Mouse (Mus musculus) neural tube, embryonic 14.5 days (tissue): ENCODE results near the gene Polr2l. TPM values are rescaled to one million over a fixed set of nuclear protein-coding genes. Genes with fewer than 3 reads are reported as not detected.

Experiments used
- ATAC-seq: fragments of 200-750 bp; cut with Nextera tagmentation; 2 replicates; pipeline ENCODE4 v1.8.0; 2017; ENCODE audit warnings: low read depth, mild to moderate bottlenecking, moderate TSS enrichment, moderate library complexity
- H3K27ac ChIP-seq: fragments of 300-500 bp; sonication (generic); 2 replicates; pipeline ENCODE4 v1.5.1; 2014; ENCODE audit warnings: low read depth, mild to moderate bottlenecking, control low read depth, low read length, moderate library complexity, mixed read lengths
- H3K27me3 ChIP-seq: fragments of 300-500 bp; sonication (generic); 2 replicates; pipeline ENCODE4 v1.6.1; 2014; ENCODE audit warnings: low read length; ENCODE audit not compliant: control insufficient read depth, insufficient read depth
- H3K36me3 ChIP-seq: fragments of 300-500 bp; sonication (generic); 2 replicates; pipeline ENCODE4 v1.6.1; 2014; ENCODE audit warnings: low read length, mixed read lengths; ENCODE audit not compliant: control insufficient read depth, insufficient read depth
- H3K4me1 ChIP-seq: fragments of 300-500 bp; sonication (generic); 2 replicates; pipeline ENCODE4 v1.6.1; 2014; ENCODE audit warnings: low read length; ENCODE audit not compliant: control insufficient read depth, insufficient read depth
- H3K4me2 ChIP-seq: fragments of 300-500 bp; sonication (generic); 2 replicates; pipeline ENCODE4 v1.6.1; 2014; ENCODE audit warnings: mild to moderate bottlenecking, low read depth, low read length, control low read depth
- H3K4me3 ChIP-seq: fragments of 300-500 bp; sonication (generic); 2 replicates; pipeline ENCODE4 v1.5.1; 2014; ENCODE audit warnings: low read depth, low read length, control low read depth, mixed read lengths
- H3K9ac ChIP-seq: fragments of 300-500 bp; sonication (generic); replicated peaks from 2 replicates; pipeline ENCODE4 v1.6.1; 2014; ENCODE audit warnings: low read depth, mild to moderate bottlenecking, control low read depth, low read length, mixed read lengths
- H3K9me3 ChIP-seq: fragments of 300-500 bp; sonication (generic); 2 replicates; pipeline ENCODE4 v1.6.1; 2016; ENCODE audit warnings: low read length; ENCODE audit not compliant: control insufficient read depth
- WGBS: fragments of 180-500 bp; shearing (Covaris S2); extraction: QIAGEN DNeasy Blood & Tissue Kit; methylation state at CpG from one replicate; pipeline ENCODE4 v1.1.7; 2014; 5-methylcytosine and 5-hydroxymethylcytosine counted together
- polyA plus RNA-seq: library from polyadenylated mRNA; unstranded; fragments of >200 nt; fragmentation: Nextera tagmentation; extraction: Ambion mirVana; gene quantifications from 2 replicates; pipeline ENCODE4 v1.2.1, GENCODE M21; 2014

Polr2l gene
- polyA plus RNA-seq, 1 experiment from 2014 or later, result 87.3 TPM

DNA sequence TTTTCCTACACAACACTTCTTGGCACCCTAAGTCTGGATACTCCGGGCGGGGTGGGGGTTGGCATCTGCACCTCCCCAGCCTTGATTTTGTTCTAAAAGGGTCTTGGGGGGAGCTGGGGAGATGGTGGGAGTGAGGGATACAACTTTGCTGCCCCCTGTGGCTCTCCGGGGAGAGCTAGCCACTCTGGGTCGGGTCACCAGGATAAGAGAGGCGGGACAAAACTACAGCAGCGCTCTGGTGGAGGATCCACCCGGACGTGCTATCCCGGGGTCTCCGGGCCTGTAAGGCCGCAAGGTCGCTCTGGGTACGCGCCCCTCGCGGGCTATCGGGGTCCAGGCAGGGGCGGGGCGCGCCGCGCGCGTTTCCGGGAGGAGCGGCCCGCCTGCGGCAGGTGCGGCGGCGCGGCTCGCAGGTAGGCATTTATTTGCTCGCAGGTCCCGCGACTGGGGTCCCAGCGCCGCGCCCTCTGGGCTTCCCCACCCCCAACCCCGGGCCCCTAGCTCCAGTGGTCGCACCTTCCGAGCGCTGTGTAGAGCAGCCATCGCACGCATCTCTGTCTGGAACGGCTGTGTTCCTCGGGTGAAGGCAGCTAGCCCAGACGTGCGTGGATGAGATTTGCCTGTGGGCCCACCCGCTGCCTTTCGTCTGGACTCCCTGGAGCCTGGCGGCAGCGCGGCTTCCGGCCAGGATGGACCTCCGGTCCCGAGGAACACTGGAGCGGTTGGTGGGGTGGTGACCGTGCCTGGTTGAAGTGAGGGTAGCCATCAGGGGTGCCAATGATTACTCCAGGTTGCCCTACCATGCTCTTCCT lies 13.2 kb downstream of the Polr2l start:
- Histone ChIP-seq H3K9me3 (no peaks in the 10 kb centered on the region), H3K9ac (peak overlapping the region; percentile 45), H3K4me2 (peak overlapping the region; percentile 54), H3K4me3 (peak overlapping the region; percentile 18), H3K36me3 (peaks cover 8% of the 10 kb centered on the region; the same call in 1 of the 2 replicates), H3K27me3 (peaks cover 52% of the 10 kb centered on the region), H3K4me1 (peaks cover 6% of the 10 kb centered on the region; the same call in 1 of the 2 replicates), H3K27ac (no peak overlapping the region)
- WGBS, result 3% methylated on average over 42 of the region's 59 CpGs
- no peak for ATAC-seq

GRCm38 (mm10) chr7:141460391-141461113 lies 14.4 kb downstream of the Polr2l start, which contains the start of gene Cracr2b:
Cracr2b (plus strand) TSS chr7:141461094.
- no peak within 1 kb of the TSS for H3K27ac ChIP-seq
- H3K4me1 ChIP-seq, result peaks cover 14% of the 10 kb centered on the region
- H3K27me3 ChIP-seq, result peaks cover 49% of the 10 kb centered on the region
- 81% methylated on average over 15 of the region's 15 CpGs for WGBS
- no peak for ATAC-seq
- peak within 1 kb of the TSS; percentile 54 for H3K4me2 ChIP-seq
- H3K36me3 ChIP-seq, result peaks cover 8% of the 10 kb centered on the region; the same call in 1 of the 2 replicates
- peak within 1 kb of the TSS; percentile 18 for H3K4me3 ChIP-seq
- no peaks in the 10 kb centered on the region for H3K9me3 ChIP-seq
- H3K9ac ChIP-seq, result peak within 1 kb of the TSS; percentile 45

DNA sequence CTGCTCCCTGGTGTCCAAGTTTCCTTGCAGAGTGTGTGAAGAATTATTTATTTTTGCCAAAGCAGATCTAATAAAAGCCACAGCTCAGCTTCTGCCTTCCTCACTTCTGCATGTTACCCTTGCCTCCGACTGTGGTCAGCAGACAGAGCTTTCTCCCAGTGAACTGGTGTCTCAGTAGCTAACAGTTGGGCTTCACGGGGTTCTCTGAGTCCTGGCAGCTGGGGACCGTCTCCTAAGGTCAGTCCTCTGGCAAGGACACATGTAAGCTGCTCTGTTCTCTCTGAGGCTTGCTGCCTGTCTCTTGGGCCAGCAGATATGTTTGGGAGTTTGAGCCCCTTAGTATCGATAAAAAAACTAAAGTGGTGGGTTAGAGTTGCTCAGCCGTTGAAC lies 14.9 kb downstream of the Polr2l start:
- H3K9ac ChIP-seq, result no peak overlapping the region
- peaks cover 45% of the 10 kb centered on the region for H3K27me3 ChIP-seq
- H3K27ac ChIP-seq, result no peak overlapping the region
- H3K36me3 ChIP-seq, result peaks cover 8% of the 10 kb centered on the region; the same call in 1 of the 2 replicates
- peaks cover 14% of the 10 kb centered on the region for H3K4me1 ChIP-seq
- no peak overlapping the region for H3K4me2 ChIP-seq
- no peaks in the 10 kb centered on the region for H3K9me3 ChIP-seq
- H3K4me3 ChIP-seq, result no peak overlapping the region
- no peak for ATAC-seq
- WGBS, result 82% methylated on average over 5 of the region's 5 CpGs

DNA sequence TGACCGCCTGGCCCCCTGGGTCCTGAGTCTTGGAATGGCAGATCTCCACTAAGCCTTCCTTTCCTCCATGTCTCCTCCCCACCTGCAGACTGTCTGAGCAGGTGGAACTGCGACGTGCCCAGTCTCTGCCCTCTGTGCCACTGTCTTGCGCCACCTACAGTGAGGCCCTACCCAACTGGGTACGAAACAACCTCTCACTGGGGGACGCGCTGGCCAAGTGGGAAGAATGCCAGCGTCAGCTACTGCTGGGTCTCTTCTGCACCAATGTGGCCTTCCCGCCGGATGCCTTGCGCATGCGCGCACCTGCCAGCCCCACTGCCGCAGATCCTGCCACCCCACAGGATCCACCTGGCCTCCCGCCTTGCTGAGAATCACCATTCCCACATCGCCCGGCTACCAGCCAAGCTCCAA lies 15.6 kb downstream of the Polr2l start:
- Histone ChIP-seq H3K4me1 (peaks cover 13% of the 10 kb centered on the region), H3K9ac (no peak overlapping the region), H3K9me3 (no peaks in the 10 kb centered on the region), H3K36me3 (peaks cover 8% of the 10 kb centered on the region; the same call in 1 of the 2 replicates), H3K4me3 (no peak overlapping the region), H3K27ac (no peak overlapping the region), H3K27me3 (peaks cover 38% of the 10 kb centered on the region), H3K4me2 (no peak overlapping the region)
- ATAC-seq, result no peak
- 90% methylated on average over 17 of the region's 17 CpGs for WGBS

- H3K4me3 ChIP-seq, result no peak overlapping the region
- no peak overlapping the region for H3K9ac ChIP-seq
- H3K36me3 ChIP-seq, result peaks cover 8% of the 10 kb centered on the region; the same call in 1 of the 2 replicates
- peaks cover 13% of the 10 kb centered on the region for H3K4me1 ChIP-seq
- 91% methylated on average over 11 of the region's 11 CpGs for WGBS
- ATAC-seq, result no peak
- H3K9me3 ChIP-seq, result no peaks in the 10 kb centered on the region
- no peak overlapping the region for H3K27ac ChIP-seq
- H3K4me2 ChIP-seq, result no peak overlapping the region
- H3K27me3 ChIP-seq, result peaks cover 32% of the 10 kb centered on the region
These were observed 16.3 kb downstream of the Polr2l start for GRCm38 (mm10) chr7:141458661-141459060.

GRCm38 (mm10) chr7:141457986-141458660 lies 16.8 kb downstream of the Polr2l start:
- 73% methylated on average over 15 of the region's 15 CpGs for WGBS
- Histone ChIP-seq H3K4me2 (no peak overlapping the region), H3K27me3 (peaks cover 26% of the 10 kb centered on the region), H3K27ac (no peak overlapping the region), H3K4me3 (no peak overlapping the region), H3K9ac (no peak overlapping the region), H3K36me3 (peaks cover 8% of the 10 kb centered on the region; the same call in 1 of the 2 replicates), H3K9me3 (no peaks in the 10 kb centered on the region), H3K4me1 (peaks cover 13% of the 10 kb centered on the region)
- ATAC-seq, result no peak

DNA sequence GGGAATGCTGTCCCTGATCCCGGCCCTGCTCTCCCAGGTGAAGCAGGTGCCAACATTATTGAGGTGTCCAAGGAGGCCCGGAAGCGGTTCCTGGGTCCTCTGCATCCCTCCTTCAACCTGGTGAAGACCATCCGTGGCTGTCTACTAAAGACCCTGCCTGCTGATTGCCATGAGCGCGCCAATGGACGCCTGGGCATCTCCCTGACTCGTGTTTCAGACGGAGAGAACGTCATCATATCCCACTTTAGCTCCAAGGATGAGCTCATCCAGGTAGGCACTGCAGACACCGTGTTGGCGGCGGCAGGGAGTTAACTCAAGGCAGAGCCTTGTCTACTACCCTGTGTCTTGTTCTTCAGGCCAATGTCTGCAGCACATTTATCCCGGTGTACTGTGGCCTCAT lies 17.7 kb downstream of the Polr2l start:
- no peaks in the 10 kb centered on the region for H3K9me3 ChIP-seq
- peaks cover 8% of the 10 kb centered on the region; the same call in 1 of the 2 replicates for H3K36me3 ChIP-seq
- H3K4me1 ChIP-seq, result peaks cover 13% of the 10 kb centered on the region
- 93% methylated on average over 14 of the region's 14 CpGs for WGBS
- H3K27ac ChIP-seq, result no peak overlapping the region
- no peak for ATAC-seq
- H3K9ac ChIP-seq, result no peak overlapping the region
- no peak overlapping the region for H3K4me3 ChIP-seq
- H3K27me3 ChIP-seq, result peaks cover 22% of the 10 kb centered on the region
- H3K4me2 ChIP-seq, result no peak overlapping the region

DNA sequence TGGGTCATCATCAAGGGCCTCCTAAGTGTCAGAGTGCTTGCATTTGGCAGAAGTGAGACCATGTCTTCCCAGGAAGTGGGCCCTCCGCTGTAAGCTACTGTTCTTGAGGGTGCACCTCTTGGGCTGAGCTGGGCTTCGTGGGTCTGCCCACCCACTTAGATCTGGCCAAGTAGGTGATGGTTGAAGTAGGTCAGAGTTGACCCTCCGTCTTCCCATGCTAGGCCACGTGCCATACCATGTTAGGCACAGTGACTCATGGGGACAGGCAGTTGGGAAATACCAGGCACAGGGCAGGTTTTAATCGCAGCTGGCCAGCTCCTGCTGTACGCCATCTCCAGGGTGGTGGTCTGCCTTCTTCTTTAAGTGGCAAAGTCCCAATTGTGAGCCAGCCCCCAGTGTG lies 18.2 kb downstream of the Polr2l start:
- WGBS, result 92% methylated on average over 6 of the region's 6 CpGs
- ATAC-seq, result no peak
- H3K9me3 ChIP-seq, result no peaks in the 10 kb centered on the region

More for the DNA sequence above, 18.2 kb downstream of the Polr2l start:
- peaks cover 11% of the 10 kb centered on the region for H3K4me1 ChIP-seq
- no peak overlapping the region for H3K9ac ChIP-seq
- no peak overlapping the region for H3K4me3 ChIP-seq
- peaks cover 18% of the 10 kb centered on the region for H3K27me3 ChIP-seq
- no peak overlapping the region for H3K27ac ChIP-seq
- no peak overlapping the region for H3K4me2 ChIP-seq
- H3K36me3 ChIP-seq, result peaks cover 9% of the 10 kb centered on the region; the same call in 1 of the 2 replicates
